Mouse (Mus musculus) brain, embryonic 14.5 days (tissue): ENCODE measurements around the gene Muc4. TPM values are rescaled to one million over a fixed set of nuclear protein-coding genes. Genes with fewer than 3 reads are reported as not detected.
A peak's percentile ranks its signal among the peaks of the same experiment; 100 is the strongest.

Experiments
- DNase-seq: peaks from one replicate; pipeline ENCODE4 v3.0.0-alpha.2; 2011; ENCODE audit warnings: low read depth
- CTCF ChIP-seq: fragments of 200-500 bp; IDR thresholded peaks from 2 replicates; pipeline ENCODE4 v1.5.1; 2012; ENCODE audit warnings: inconsistent platforms, mild to moderate bottlenecking, moderate library complexity, borderline replicate concordance; ENCODE audit not compliant: insufficient read depth, insufficient read length; ENCODE audit errors: extremely low read depth
- POLR2A ChIP-seq: fragments of 200-500 bp; IDR thresholded peaks from 2 replicates; pipeline ENCODE4 v1.6.1; 2012; ENCODE audit warnings: mild to moderate bottlenecking, inconsistent platforms, borderline replicate concordance; ENCODE audit not compliant: poor library complexity, insufficient read depth, insufficient read length, severe bottlenecking; ENCODE audit errors: extremely low read depth
- polyA plus RNA-seq: library from polyadenylated mRNA; depleted of rRNA; stranded (reverse); fragments of >200 nt; gene quantifications from 2 replicates; pipeline ENCODE4 v1.2.3, GENCODE M21; 2012

The Muc4 gene
- polyA plus RNA-seq, 1 experiment = 0.07 TPM

DNA sequence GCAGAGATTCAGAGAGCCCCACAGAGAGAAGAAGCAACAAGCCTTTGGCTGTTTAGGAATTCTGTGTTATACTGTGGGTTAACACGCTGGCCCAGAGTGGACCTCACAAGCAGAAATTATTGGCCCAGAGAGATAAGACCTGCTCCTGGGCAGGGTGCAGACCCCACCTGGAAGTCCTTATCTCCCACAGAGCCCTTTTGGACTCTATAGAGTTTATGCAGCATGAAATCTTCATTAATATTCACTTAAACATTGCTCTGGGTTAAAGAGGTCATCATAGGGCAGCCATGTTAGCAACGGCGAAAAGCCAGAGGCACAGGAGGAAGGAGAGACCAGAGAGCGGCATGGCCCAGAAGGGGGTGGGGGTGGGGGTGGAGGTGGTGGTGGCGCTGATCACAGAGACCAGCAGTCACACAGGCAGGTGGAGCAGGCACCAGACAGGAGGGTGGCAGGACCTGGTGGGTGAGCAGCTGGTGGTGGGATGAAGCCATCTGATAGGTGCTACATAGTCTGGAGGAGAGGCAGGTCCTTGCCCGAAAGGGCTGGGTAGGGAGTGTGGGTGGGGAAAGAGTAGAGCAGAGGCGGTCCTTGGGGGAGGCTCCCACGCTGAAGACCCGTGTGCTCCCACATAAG is 27.7 kb upstream of the Muc4 start:
- no peak for DNase-seq
- TF ChIP-seq POLR2A (no peak), CTCF (no peak)

DNA sequence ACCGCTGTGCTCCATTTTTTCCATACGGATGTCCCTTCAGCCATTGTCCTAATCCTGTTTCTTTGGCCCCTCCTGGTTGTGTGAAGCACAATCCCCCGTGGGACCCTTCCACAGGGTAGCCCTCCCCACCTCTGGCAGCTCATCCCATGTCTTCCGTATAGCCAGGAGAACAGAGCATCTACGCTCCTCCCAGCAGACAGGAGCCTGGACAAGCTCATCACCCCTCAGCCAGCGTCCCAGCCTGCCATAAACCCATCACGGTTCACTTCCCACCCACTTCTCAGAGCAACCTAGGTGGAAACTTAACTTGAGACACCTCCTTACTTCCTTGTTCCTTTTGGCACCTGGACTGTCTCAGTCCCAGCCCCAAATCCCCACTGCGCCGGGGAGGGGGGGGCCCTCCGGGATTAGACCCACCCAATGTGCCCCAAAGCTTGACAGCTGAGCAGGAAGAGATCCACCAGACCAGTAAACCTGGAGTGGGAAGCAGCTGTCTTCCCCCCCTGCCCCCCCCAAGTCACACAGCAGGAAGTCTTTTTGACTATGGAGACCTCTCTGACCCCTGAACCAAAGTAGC is 27.1 kb upstream of the Muc4 start:
- DNase-seq = no peak
- TF ChIP-seq CTCF (no peak), POLR2A (no peak)

DNA sequence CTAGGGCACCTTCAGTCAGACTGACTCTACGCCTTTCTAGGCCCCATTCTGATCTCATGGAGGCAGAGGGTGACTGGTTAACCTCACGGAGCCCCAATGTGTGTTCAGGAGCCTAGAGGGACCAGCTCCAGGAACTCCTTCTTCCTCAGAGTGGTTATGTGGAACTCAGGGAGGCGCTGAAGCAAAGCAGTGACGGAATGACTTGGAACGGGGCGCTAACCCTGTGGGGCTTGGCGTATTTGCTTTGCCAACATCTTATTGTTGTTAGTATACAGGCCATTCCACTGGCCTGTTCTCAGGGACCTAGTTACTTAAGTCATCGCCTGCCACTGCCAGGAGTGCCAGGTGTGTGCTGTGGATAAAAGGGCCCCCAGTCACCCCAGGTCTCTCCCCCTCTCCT is 26.6 kb upstream of the Muc4 start:
- TF ChIP-seq CTCF = no peak
- TF ChIP-seq POLR2A = no peak
- DNase-seq = no peak

DNA sequence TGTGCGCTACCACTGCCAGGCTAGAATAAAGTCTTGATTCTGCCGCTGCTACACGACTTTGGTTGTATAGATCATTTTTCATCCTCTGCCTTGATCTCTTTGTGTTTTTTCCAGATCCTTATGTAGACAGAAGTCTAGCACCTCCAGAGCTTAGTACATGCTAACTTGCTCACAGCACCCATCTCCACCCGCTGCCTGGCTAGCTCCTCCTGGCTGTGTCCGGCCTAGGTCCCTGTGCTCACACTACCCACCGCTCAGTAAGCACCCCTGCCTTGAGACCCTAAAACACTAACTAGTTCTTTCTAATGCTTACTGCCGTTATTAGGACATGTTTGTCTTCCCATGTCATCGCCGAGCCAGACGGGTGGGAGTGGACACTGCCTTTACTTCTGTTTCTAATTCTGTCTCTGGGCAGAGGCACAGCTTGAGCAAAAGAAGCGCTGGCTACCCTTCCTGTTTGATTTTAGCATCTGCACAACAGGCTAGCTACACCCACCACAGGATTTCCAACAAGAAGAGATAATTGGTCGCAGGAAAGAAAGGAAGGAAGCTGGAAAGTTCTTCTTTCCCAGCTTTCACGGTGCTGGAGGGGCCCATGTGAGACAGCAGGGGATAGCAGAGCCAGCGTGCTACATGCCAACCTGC is 25.1 kb upstream of the Muc4 start:
- no peak for DNase-seq
- TF ChIP-seq POLR2A (no peak), CTCF (no peak)

DNA sequence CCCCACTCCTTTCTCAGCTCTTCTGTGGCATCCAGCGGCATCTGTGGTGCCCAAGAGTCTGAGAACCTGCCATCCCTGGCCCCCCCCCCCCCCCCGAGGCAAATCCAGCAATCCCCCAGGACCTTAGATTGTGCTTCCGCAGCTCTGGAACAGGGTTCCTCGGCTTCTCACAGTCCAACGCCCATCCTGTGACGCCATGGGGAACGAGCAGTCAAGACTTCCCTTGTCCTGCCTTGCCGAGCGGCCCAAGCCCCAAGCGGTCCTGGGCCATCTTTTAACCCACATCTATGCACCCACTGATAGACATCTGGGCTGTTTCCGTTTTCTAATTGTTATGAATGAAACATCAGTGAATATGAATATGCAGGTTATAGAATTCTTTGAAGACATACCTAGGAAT is 23.5 kb upstream of the Muc4 start:
- TF ChIP-seq CTCF (no peak), POLR2A (no peak)
- DNase-seq = no peak

DNA sequence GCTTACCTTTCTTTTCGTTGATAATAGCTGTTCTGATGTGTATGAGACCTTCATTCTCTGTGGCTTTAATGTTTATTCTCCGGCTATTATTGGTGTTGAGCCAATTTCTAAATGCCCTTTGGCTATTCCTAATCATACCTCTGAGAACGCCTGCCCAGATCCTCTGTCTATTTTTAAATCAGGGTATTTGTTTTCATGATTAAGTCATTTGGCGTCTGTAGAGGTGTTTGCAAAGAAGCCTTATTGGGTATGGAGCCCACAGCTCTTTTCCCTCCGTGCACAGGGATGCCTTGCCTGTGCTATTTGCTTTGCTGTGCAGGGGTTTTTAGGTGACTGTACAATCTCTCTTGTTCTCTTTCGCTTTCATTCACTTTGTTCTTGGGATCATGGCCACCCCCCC is 22.1 kb upstream of the Muc4 start:
- no peak for DNase-seq
- TF ChIP-seq POLR2A (no peak), CTCF (no peak)

DNA sequence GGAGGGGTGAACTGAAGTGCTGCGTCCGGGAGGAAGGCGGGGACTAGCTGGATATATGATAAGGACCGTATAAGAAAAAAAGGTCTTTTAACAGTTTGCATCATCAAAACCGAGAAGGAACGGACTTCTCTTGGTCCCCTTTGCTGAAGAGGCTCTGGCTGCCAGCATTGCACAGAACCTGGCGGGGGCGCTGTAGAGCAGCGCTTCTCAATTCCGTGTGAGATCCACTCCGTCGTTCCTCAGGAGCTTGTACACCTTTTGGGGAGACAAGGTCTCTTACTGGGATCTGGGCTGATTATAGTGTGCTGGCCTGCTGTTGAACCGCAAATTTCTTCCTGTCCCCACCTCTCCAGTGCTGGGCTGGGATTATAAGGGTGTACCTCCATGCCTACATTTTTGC is 20.3 kb upstream of the Muc4 start:
- DNase-seq = peak; percentile 31
- no peak for TF ChIP-seq POLR2A
- TF ChIP-seq CTCF = peak; percentile 54

DNA sequence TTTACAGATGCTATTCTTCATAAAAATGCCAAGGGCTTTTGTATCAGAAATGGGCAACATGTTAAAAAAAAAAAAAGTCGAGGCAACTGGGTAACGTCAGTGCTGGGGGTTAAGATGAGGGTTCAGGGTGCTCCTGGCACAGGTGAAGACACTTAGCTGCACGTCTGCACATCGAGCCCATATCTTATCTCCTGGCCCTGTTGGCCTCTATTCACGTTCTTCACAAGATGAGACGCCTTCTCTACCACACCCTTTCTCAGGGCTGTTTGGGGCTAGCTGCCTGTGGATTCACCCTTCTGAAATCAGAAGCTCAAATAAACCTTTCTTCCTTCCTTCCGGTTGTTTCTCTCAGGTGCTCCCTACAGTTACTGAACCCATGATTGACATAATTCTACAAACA is 12.5 kb upstream of the Muc4 start:
- TF ChIP-seq CTCF (no peak), POLR2A (no peak)
- no peak for DNase-seq

DNA sequence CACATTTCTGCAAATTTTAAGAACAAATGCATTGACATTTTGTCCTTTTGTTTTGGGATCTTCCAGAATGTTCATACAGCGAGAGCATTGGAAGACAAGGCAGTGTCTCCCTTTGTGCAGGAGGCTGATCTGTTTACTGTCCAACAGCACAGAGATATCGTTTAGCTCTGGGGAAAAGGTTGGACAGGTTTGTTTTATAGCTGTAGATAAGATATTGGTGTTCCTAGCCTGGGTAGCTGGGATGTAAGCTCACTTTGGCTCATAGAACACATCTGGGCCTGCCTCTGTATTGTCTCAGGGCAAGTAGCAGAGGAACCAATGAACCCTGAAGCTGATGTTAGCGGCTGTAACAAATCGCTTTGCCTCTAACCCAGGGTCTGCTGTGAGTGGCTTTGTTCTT is 11.9 kb upstream of the Muc4 start:
- no peak for DNase-seq
- TF ChIP-seq CTCF (no peak), POLR2A (no peak)

DNA sequence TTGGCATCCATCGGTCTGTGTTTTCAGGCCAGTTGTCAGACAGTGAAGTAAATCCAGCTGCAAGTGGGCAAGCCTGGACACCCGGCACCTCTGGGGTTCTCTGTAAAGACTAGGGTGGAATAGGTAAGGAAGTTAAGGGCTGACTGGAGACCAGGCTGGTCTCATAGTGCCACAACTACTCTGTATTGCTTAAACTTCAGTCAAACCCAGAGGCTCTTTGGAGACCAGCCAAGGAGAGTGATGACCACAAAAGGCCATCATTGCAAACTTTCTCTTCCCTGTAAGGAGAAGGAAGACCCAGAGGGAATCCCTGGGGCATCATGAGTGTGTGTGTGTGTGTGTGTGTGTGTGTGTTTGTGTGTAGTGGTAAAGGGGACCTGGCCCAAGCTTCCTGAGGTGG is 11.4 kb upstream of the Muc4 start:
- TF ChIP-seq CTCF = no peak
- TF ChIP-seq POLR2A = no peak
- no peak for DNase-seq

DNA sequence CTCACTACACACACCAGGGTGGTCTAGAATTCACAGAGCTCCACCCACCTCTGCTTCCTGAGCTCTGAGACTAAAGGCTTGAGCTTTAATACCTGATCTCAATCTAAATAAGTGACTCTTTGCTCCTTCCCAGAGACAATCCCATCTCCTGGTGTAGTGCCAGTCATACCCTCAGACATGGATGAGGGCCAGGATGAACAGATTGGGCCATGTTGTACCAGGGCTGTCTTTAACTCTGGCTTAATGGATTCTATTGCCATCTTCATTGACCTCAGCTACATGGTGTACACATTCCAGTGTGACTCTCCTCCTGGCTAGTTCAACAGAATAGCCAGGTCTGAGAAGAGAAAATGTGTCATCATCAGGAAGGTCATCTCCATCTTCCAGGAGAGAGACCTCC is 9.2 kb upstream of the Muc4 start:
- TF ChIP-seq POLR2A = no peak
- TF ChIP-seq CTCF = no peak
- DNase-seq = no peak

DNA sequence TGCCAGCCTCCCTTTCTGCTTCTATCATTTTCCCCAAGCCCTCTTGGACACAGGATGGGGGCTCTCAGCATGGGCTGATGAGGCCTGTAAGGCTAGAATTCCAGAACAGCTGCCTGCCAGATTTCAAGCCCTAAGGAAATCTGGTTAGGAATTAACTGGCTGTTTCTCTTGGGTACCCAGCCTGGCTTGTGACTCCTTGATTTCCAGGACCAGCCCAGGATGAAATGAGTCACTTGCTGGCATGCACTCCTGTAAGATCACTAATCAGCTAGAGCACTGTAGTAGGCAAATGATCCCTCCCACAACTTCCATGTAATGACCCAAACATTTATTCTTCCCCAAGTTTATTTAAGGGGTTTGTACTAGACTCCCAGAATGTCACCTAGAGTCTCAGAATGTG is 7.4 kb upstream of the Muc4 start:
- TF ChIP-seq POLR2A (no peak), CTCF (no peak)

More for the DNA sequence above, 7.4 kb upstream of the Muc4 start:
- DNase-seq = no peak
